Mouse (Mus musculus) heart, postnatal 0 days (tissue): ENCODE results near the gene Clpx. TPM values are rescaled to one million over a fixed set of nuclear protein-coding genes. Genes with fewer than 3 reads are reported as not detected.

Source experiments
- ATAC-seq: fragments of 200-750 bp; cut with Nextera tagmentation; 2 replicates; pipeline ENCODE4 v1.8.0; 2017; ENCODE audit warnings: low read depth, moderate number of reproducible peaks, moderate library complexity; ENCODE audit not compliant: insufficient read depth
- DNase-seq: peaks from one replicate; pipeline ENCODE4 v3.0.0-alpha.2; 2016; ENCODE audit warnings: low spot score
- H3K27ac ChIP-seq: fragments of 300-500 bp; sonication (generic); 2 replicates; pipeline ENCODE4 v1.5.1; 2014; ENCODE audit warnings: low read depth, mild to moderate bottlenecking
- H3K27me3 ChIP-seq: fragments of 300-500 bp; sonication (generic); 2 replicates; pipeline ENCODE4 v1.6.1; 2014; ENCODE audit warnings: low read length, mixed read lengths; ENCODE audit not compliant: control insufficient read depth, insufficient read depth
- H3K36me3 ChIP-seq: fragments of 300-500 bp; sonication (generic); replicated peaks from 2 replicates; pipeline ENCODE4 v1.6.1; 2014; ENCODE audit warnings: low read length, mixed read lengths; ENCODE audit not compliant: control insufficient read depth, insufficient read depth
- H3K4me1 ChIP-seq: fragments of 300-500 bp; sonication (generic); 2 replicates; pipeline ENCODE4 v1.6.1; 2014; ENCODE audit warnings: antibody characterized with exemption; ENCODE audit not compliant: control insufficient read depth, insufficient read depth
- H3K4me2 ChIP-seq: fragments of 300-500 bp; sonication (generic); 2 replicates; pipeline ENCODE4 v1.6.1; 2014; ENCODE audit warnings: low read depth, mild to moderate bottlenecking, low read length, moderate library complexity
- H3K4me3 ChIP-seq: fragments of 300-500 bp; sonication (generic); 2 replicates; pipeline ENCODE4 v1.5.1; 2014; ENCODE audit warnings: low read depth, low read length
- H3K9ac ChIP-seq: fragments of 300-500 bp; sonication (generic); replicated peaks from 2 replicates; pipeline ENCODE4 v1.6.1; 2014; ENCODE audit warnings: low read depth, low read length, mixed read lengths
- H3K9me3 ChIP-seq: fragments of 300-500 bp; sonication (generic); replicated peaks from 2 replicates; pipeline ENCODE4 v1.6.1; 2016; ENCODE audit warnings: low read length; ENCODE audit not compliant: control insufficient read depth
- CTCF ChIP-seq: IDR thresholded peaks from 2 replicates; pipeline ENCODE4 v1.5.1; 2016; ENCODE audit warnings: antibody characterized with exemption, control low read depth, low read depth
- EP300 ChIP-seq: IDR thresholded peaks from 2 replicates; pipeline ENCODE4 v1.6.1; 2016; ENCODE audit warnings: antibody characterized with exemption, low read depth
- WGBS: fragments of 180-500 bp; shearing (Covaris S2); extraction: QIAGEN DNeasy Blood & Tissue Kit; methylation state at CpG from one replicate; pipeline ENCODE4 v1.1.7; 2014; 5-methylcytosine and 5-hydroxymethylcytosine counted together
- polyA plus RNA-seq: library from polyadenylated mRNA; unstranded; fragments of >200 nt; fragmentation: Nextera tagmentation; extraction: Ambion mirVana; gene quantifications from 2 replicates; pipeline ENCODE4 v1.2.1, GENCODE M21; 2015
- total RNA-seq: library from RNA; depleted of rRNA; stranded (reverse); fragments of >200 nt; gene quantifications from 2 replicates; pipeline ENCODE4 v1.2.3, GENCODE M21; 2014; ENCODE audit warnings: low replicate concordance

Clpx gene
- total and polyA plus RNA-seq, 2 experiments from 2014 or later = 37.4 to 68.3 TPM

GRCm38 (mm10) chr9:65363684-65364083 lies 69.6 kb downstream of the Clpx start:
- no peak for TF ChIP-seq CTCF
- TF ChIP-seq EP300 = no peak
- H3K36me3 ChIP-seq = peaks cover 34% of the 10 kb centered on the region
- no peak overlapping the region for H3K4me2 ChIP-seq
- peak; percentile 29 for DNase-seq
- H3K27me3 ChIP-seq = no peaks in the 10 kb centered on the region
- WGBS = 38% methylated on average over 9 of the region's 9 CpGs
- peak; percentile 80 for ATAC-seq
- H3K4me3 ChIP-seq = no peak overlapping the region
- no peak overlapping the region for H3K9ac ChIP-seq
- H3K4me1 ChIP-seq = peaks cover 12% of the 10 kb centered on the region; the same call in 1 of the 2 replicates
- H3K27ac ChIP-seq = no peak overlapping the region
- no peaks in the 10 kb centered on the region for H3K9me3 ChIP-seq

GRCm38 (mm10) chr9:65365721-65366120 lies 71.7 kb downstream of the Clpx start:
- H3K4me1 ChIP-seq = 0 out of 2 replicates have a peak, but pooled peaks cover 8% of the 10 kb centered on the region
- WGBS = 87% methylated on average over 7 of the region's 7 CpGs
- H3K9ac ChIP-seq = no peak overlapping the region
- H3K36me3 ChIP-seq = peaks cover 18% of the 10 kb centered on the region
- no peak overlapping the region for H3K27ac ChIP-seq
- DNase-seq (no peak), ATAC-seq (no peak)
- H3K4me3 ChIP-seq = no peak overlapping the region
- no peaks in the 10 kb centered on the region for H3K9me3 ChIP-seq
- TF ChIP-seq CTCF (no peak), EP300 (no peak)
- H3K4me2 ChIP-seq = no peak overlapping the region
- H3K27me3 ChIP-seq = no peaks in the 10 kb centered on the region

- H3K4me1 ChIP-seq = peaks cover 3% of the 10 kb centered on the region; the same call in 1 of the 2 replicates
- ATAC-seq (no peak), DNase-seq (no peak)
- WGBS = 75% methylated on average over 24 of the region's 24 CpGs
- no peaks in the 10 kb centered on the region for H3K9me3 ChIP-seq
- no peak overlapping the region for H3K9ac ChIP-seq
- no peak overlapping the region for H3K4me3 ChIP-seq
- H3K4me2 ChIP-seq = no peak overlapping the region
- no peak overlapping the region for H3K27ac ChIP-seq
- TF ChIP-seq EP300 (no peak), CTCF (no peak)
- H3K36me3 ChIP-seq = no peaks in the 10 kb centered on the region
- H3K27me3 ChIP-seq = no peaks in the 10 kb centered on the region
These were observed 77.7 kb downstream of the Clpx start for GRCm38 (mm10) chr9:65371756-65372155.

GRCm38 (mm10) chr9:65372449-65372848 lies 78.4 kb downstream of the Clpx start:
- no peak for DNase-seq
- TF ChIP-seq EP300 (no peak), CTCF (peak; percentile 61)
- Histone ChIP-seq H3K4me1 (peaks cover 3% of the 10 kb centered on the region; the same call in 1 of the 2 replicates), H3K27me3 (no peaks in the 10 kb centered on the region), H3K27ac (no peak overlapping the region), H3K36me3 (no peaks in the 10 kb centered on the region), H3K9me3 (no peaks in the 10 kb centered on the region), H3K4me2 (no peak overlapping the region), H3K9ac (no peak overlapping the region), H3K4me3 (no peak overlapping the region)
- 60% methylated on average over 4 of the region's 4 CpGs for WGBS
- no peak for ATAC-seq

GRCm38 (mm10) chr9:65374468-65375162 lies 80.6 kb downstream of the Clpx start:
- ATAC-seq (peak; percentile 27; the same call in 1 of the 2 replicates), DNase-seq (no peak)
- no peak overlapping the region for H3K4me2 ChIP-seq
- peak overlapping the region; percentile 26; the same call in 1 of the 2 replicates for H3K27ac ChIP-seq
- H3K9me3 ChIP-seq = no peaks in the 10 kb centered on the region
- 63% methylated on average over 5 of the region's 5 CpGs for WGBS
- H3K4me1 ChIP-seq = peaks cover 3% of the 10 kb centered on the region; the same call in 1 of the 2 replicates
- no peak for TF ChIP-seq CTCF
- TF ChIP-seq EP300 = no peak
- no peaks in the 10 kb centered on the region for H3K27me3 ChIP-seq
- no peaks in the 10 kb centered on the region for H3K36me3 ChIP-seq
- H3K4me3 ChIP-seq = no peak overlapping the region
- H3K9ac ChIP-seq = no peak overlapping the region
